In the genomic region with DNA sequence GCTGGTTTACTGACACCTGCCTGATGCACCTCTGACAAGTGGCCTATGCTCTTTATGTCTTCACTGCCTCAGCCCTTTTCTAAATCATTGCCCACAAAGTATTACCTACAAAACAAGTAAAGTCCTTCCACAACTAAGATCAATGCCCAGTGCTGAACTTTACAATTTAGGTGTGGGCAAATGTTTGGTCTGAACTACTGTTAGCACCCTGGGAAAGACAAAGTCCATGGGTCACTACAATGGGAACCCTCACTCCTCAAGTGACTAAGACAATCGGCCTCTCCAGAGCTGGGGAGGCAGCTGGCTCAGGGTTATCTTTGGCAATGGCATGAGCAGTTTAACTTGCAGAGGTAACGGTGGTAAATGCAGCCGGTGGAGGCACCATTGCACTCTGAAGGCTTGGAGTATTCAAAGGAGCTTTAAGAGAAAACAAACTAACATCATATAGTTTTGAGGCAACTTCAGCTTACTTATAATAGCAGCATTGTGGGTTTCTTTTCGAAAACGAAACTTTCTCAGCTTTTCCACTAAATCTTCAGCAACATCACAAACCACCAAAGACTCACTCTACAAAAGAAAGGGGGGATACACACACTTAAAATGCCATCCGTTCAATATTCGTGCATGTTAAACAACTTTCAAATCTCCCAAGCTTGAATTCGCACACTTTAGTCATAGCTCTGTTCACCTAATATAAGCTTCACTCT, we compare ENCODE assay signal across 32 mouse cellular contexts. TPM values are rescaled to one million over a fixed set of nuclear protein-coding genes. Genes with fewer than 3 reads are reported as not detected.
A peak's percentile ranks its signal among the peaks of the same experiment; 100 is the strongest.
DNase-seq lines count a peak whose midpoint lies in the region; ATAC-seq and TF ChIP-seq lines count a peak whose summit lies in the region.
"Had no signal": no experiment of that assay in that cellular context is flagged by ENCODE, and none has a peak within 500 bp of the region (broad histone marks: within the 10 kb centered on the region; RNA-seq: fewer than 3 reads in every experiment).

No protein-coding gene starts in this region.

- no peak for TF ChIP-seq POLR2A in kidney, adult 2 months (IDR thresholded peaks at IDR 0.05; ENCODE audit: low read depth, low read length)
- no peak for TF ChIP-seq POLR2A in CH12.LX (IDR thresholded peaks at IDR 0.05; ENCODE audit: low read depth, low read length)

- H3K4me1 ChIP-seq in kidney, adult 2 months (ENCODE audit: control insufficient read depth, insufficient read depth, low read length), result peaks cover 9% of the 10 kb centered on the region
- H3K4me1 ChIP-seq in CH12.LX (ENCODE audit: control insufficient read depth in 1 of 2, insufficient read depth in 2 of 2), result peaks cover 10 to 40% of the 10 kb centered on the region in 2 experiments
- H3K4me1 ChIP-seq in liver, embryonic 13.5 days (replicated peaks), result peaks cover 55% of the 10 kb centered on the region
- peaks cover 16% of the 10 kb centered on the region for H3K4me1 ChIP-seq in liver, postnatal 0 days (ENCODE audit: insufficient read depth)

- no peak overlapping the region for H3K4me3 ChIP-seq in kidney, adult 2 months (ENCODE audit: insufficient read depth, low read depth, low read length)
- no peak overlapping the region for H3K4me3 ChIP-seq in CH12.LX (replicated peaks in 1 of 3; ENCODE audit: low read depth in 2 of 3, low read length in 2 of 3, poor library complexity in 1 of 3)
- H3K4me3 ChIP-seq in liver, embryonic 13.5 days (replicated peaks), result no peak overlapping the region
- H3K4me3 ChIP-seq in liver, postnatal 0 days (ENCODE audit: low read depth, low read length), result no peak overlapping the region
- H3K4me3 ChIP-seq: embryonic facial prominence, embryonic 10.5 days; embryonic facial prominence, embryonic 13.5 days; erythroblast, embryonic 14.5 days; forebrain, embryonic 12.5 days; heart, embryonic 15.5 days; hindbrain, embryonic 10.5 days; hindbrain, embryonic 13.5 days had no signal

- H3K36me3 ChIP-seq in kidney, adult 2 months (ENCODE audit: control insufficient read depth, insufficient read depth, low read length), result peaks cover 4% of the 10 kb centered on the region
- peaks cover 34 to 52% of the 10 kb centered on the region in 2 experiments for H3K36me3 ChIP-seq in CH12.LX (replicated peaks in 1 of 2; ENCODE audit: control insufficient read depth in 1 of 2, insufficient read depth in 1 of 2, low read length in 1 of 2)
- peaks cover 42% of the 10 kb centered on the region for H3K36me3 ChIP-seq in liver, embryonic 13.5 days
- H3K36me3 ChIP-seq in liver, postnatal 0 days (replicated peaks; ENCODE audit: insufficient read depth, low read length), result peaks cover 36% of the 10 kb centered on the region

- no peak overlapping the region for H3K9ac ChIP-seq in CH12.LX (ENCODE audit: insufficient read depth, low read depth)
- H3K9ac ChIP-seq in liver, embryonic 13.5 days, result 0 out of 2 replicates have a peak overlapping the region, but pooled peaks have one; percentile 31
- H3K9ac ChIP-seq in liver, postnatal 0 days (replicated peaks), result no peak overlapping the region
- H3K9ac ChIP-seq: embryonic facial prominence, embryonic 13.5 days; forebrain, embryonic 12.5 days; heart, embryonic 15.5 days; hindbrain, embryonic 13.5 days had no signal

- DNase-seq in kidney, adult 2 months, result peak; percentile 27
- no peak for DNase-seq in kidney, postnatal 10 days
- DNase-seq in CH12.LX (ENCODE audit: extremely low read depth), result no peak
- DNase-seq in liver, embryonic 13.5 days, result no peak
- DNase-seq in liver, postnatal 0 days, result no peak
- DNase-seq in left cerebral cortex, adult 8-10 months (ENCODE audit: low spot score in 2 of 2), result no peak
- no peak for DNase-seq in layer of hippocampus, postnatal 10 days (ENCODE audit: low spot score in 2 of 2)
- DNase-seq: adrenal gland, adult 8-10 months; adrenal gland, postnatal 25 days; B cell, adult 2 months; cerebellum, adult 11 months; cerebellum, adult 2 months; cerebellum, adult 9-11 months; cerebellum, postnatal 25 days; embryo, embryonic 11 days; gastrocnemius, postnatal 10 days; gastrocnemius, postnatal 36 days; heart, postnatal 10 days; heart, postnatal 36 days had no signal

- H3K4me2 ChIP-seq in CH12.LX (ENCODE audit: insufficient read depth, low read depth, poor library complexity, severe bottlenecking), result peak overlapping the region; percentile 49
- H3K4me2 ChIP-seq in liver, embryonic 13.5 days, result no peak overlapping the region
- H3K4me2 ChIP-seq in liver, postnatal 0 days (ENCODE audit: low read depth, low read length), result no peak overlapping the region
- H3K4me2 ChIP-seq: embryonic facial prominence, embryonic 13.5 days; forebrain, embryonic 12.5 days; heart, embryonic 11.5 days; heart, embryonic 15.5 days; hindbrain, embryonic 13.5 days had no signal

- no peaks in the 10 kb centered on the region for H3K27me3 ChIP-seq in kidney, adult 2 months (replicated peaks; ENCODE audit: control insufficient read depth, insufficient read depth, low read length)
- H3K27me3 ChIP-seq in CH12.LX (replicated peaks), result no peaks in the 10 kb centered on the region
- no peaks in the 10 kb centered on the region for H3K27me3 ChIP-seq in liver, embryonic 13.5 days
- no peaks in the 10 kb centered on the region for H3K27me3 ChIP-seq in liver, postnatal 0 days (ENCODE audit: insufficient read depth, low read length)
- H3K27me3 ChIP-seq: embryonic facial prominence, embryonic 13.5 days; forebrain, embryonic 12.5 days; heart, embryonic 15.5 days; hindbrain, embryonic 13.5 days had no signal

- peaks cover 34% of the 10 kb centered on the region for H3K79me2 ChIP-seq in CH12.LX (replicated peaks; ENCODE audit: control insufficient read depth, extremely low read depth, insufficient read depth, poor library complexity, severe bottlenecking)

- in situ Hi-C loops in CH12.LX (cut with MboI; ENCODE audit: low pct_ligation_motif_present, low pct_unique_long_range_greater_than_20kb, low sequenced_read_pairs), result no loop called here

- WGBS in kidney, adult 2 months, result 79% methylated on average over 8 of the region's 8 CpGs
- 78% methylated on average over 8 of the region's 8 CpGs for WGBS in liver, embryonic 13.5 days (ENCODE audit: insufficient replicate concordance)
- 78% methylated on average over 8 of the region's 8 CpGs for WGBS in liver, postnatal 0 days (ENCODE audit: insufficient replicate concordance)

- peak; percentile 59 for TF ChIP-seq EP300 in CH12.LX (IDR thresholded peaks at IDR 0.05; ENCODE audit: low read length)
- no peak for TF ChIP-seq EP300 in liver, postnatal 0 days (IDR thresholded peaks at IDR 0.05; ENCODE audit: low read depth)

- dilution Hi-C loops in CH12.LX (cut with MboI; ENCODE audit: extremely low pct_ligation_motif_present, extremely low pct_unique_long_range_greater_than_20kb, low sequenced_read_pairs), result no loop called here

- no peak for ATAC-seq in liver, embryonic 13.5 days (ENCODE audit: low read depth)
- ATAC-seq in liver, postnatal 0 days, result peak; percentile 30; the same call in 1 of the 2 replicates
- ATAC-seq: activated CD4-positive, CD25-positive, alpha-beta regulatory T cell, adult 4 months; forebrain, embryonic 16.5 days; hindbrain, embryonic 16.5 days; inflammation-experienced regulatory T-cells, adult 6 months had no signal

- no peaks in the 10 kb centered on the region for H3K9me3 ChIP-seq in CH12.LX (replicated peaks; ENCODE audit: low read length)
- no peaks in the 10 kb centered on the region for H3K9me3 ChIP-seq in liver, embryonic 13.5 days (replicated peaks)
- H3K9me3 ChIP-seq in liver, postnatal 0 days (ENCODE audit: low read length), result no peaks in the 10 kb centered on the region
- H3K9me3 ChIP-seq: embryonic facial prominence, embryonic 10.5 days; embryonic facial prominence, embryonic 13.5 days; forebrain, embryonic 12.5 days; heart, embryonic 15.5 days; hindbrain, embryonic 10.5 days; hindbrain, embryonic 13.5 days had no signal

- no peak for TF ChIP-seq RAD21 in CH12.LX (IDR thresholded peaks at IDR 0.05; ENCODE audit: low read depth, low read length)

- TF ChIP-seq CTCF in kidney, adult 2 months (conservative IDR thresholded peaks at IDR 0.05; ENCODE audit: insufficient read depth, insufficient read length, low read depth, low read length), result no peak
- no peak for TF ChIP-seq CTCF in CH12.LX (conservative IDR thresholded peaks at IDR 0.05 in 1 of 2, IDR thresholded peaks at IDR 0.05 in 1 of 2; ENCODE audit: low read depth in 2 of 2, low read length in 2 of 2)
- no peak for TF ChIP-seq CTCF in liver, postnatal 0 days (IDR thresholded peaks at IDR 0.05; ENCODE audit: low read depth)

- H3K27ac ChIP-seq in kidney, adult 2 months (ENCODE audit: insufficient read depth, low read depth, low read length), result no peak overlapping the region
- no peak overlapping the region for H3K27ac ChIP-seq in CH12.LX (ENCODE audit: insufficient read depth, low read depth)
- peak overlapping the region; percentile 9; the same call in 1 of the 2 replicates for H3K27ac ChIP-seq in liver, embryonic 13.5 days
- no peak overlapping the region for H3K27ac ChIP-seq in liver, postnatal 0 days (ENCODE audit: low read depth)
- H3K27ac ChIP-seq: embryonic facial prominence, embryonic 10.5 days; embryonic facial prominence, embryonic 13.5 days; forebrain, embryonic 12.5 days; heart, embryonic 15.5 days; hindbrain, embryonic 10.5 days; hindbrain, embryonic 13.5 days had no signal

RNA-seq across cellular contexts. Expression of a gene that starts 5.0 kb away (rescaled TPM):
- polyA plus RNA-seq in kidney, adult 2 months (2012; rRNA removed), result 14.4 and 20.7 TPM in 2 replicates
- total RNA-seq in CH12.LX (2012; rRNA removed) (27.2 and 33.8 TPM in 2 replicates), CH12.LX (2014; rRNA removed) (97.6 and 110 TPM in 2 replicates)
- 60.4 and 70.1 TPM in 2 replicates for polyA plus RNA-seq in CH12.LX (2012; ENCODE audit: insufficient read length, low read depth)
- 34.0 and 53.5 TPM in 2 replicates for polyA plus RNA-seq in liver, embryonic 13.5 days (2015; fragmentation: Nextera tagmentation; extraction: Ambion mirVana)
- polyA plus RNA-seq in liver, postnatal 0 days (2015; fragmentation: Nextera tagmentation; extraction: Ambion mirVana), result 30.0 and 30.3 TPM in 2 replicates
- 100 to 1,000 TPM; 125 to 141 (median 132) TPM for total RNA-seq in left cerebral cortex, adult 8-10 months (2022)
- total RNA-seq in layer of hippocampus, postnatal 10 days (2021), result 100 to 1,000 TPM; 161 to 175 TPM

RNA-seq across cellular contexts. Expression of a gene that starts 14.9 kb away (rescaled TPM):
- polyA plus RNA-seq in kidney, adult 2 months (2012; rRNA removed), result 33.0 and 35.9 TPM in 2 replicates
- total RNA-seq in CH12.LX (2012; rRNA removed) (9.6 and 10.7 TPM in 2 replicates), CH12.LX (2014; rRNA removed) (17.1 and 19.1 TPM in 2 replicates)
- 9.4 and 13.1 TPM in 2 replicates for polyA plus RNA-seq in CH12.LX (2012; ENCODE audit: insufficient read length, low read depth)
- 19.0 and 19.2 TPM in 2 replicates for polyA plus RNA-seq in liver, embryonic 13.5 days (2015; fragmentation: Nextera tagmentation; extraction: Ambion mirVana)
- polyA plus RNA-seq in liver, postnatal 0 days (2015; fragmentation: Nextera tagmentation; extraction: Ambion mirVana), result 34.8 and 35.2 TPM in 2 replicates
- 10 to 100 TPM; 31.6 to 38.2 (median 31.9) TPM for total RNA-seq in left cerebral cortex, adult 8-10 months (2022)
- 10 to 100 TPM; 11.0 to 12.5 TPM for total RNA-seq in layer of hippocampus, postnatal 10 days (2021)

RNA-seq across cellular contexts. Expression of a gene that starts 28.9 kb away (rescaled TPM):
- polyA plus RNA-seq in kidney, adult 2 months (2012; rRNA removed), result 66.1 and 71.4 TPM in 2 replicates
- total RNA-seq in CH12.LX (2012; rRNA removed) (68.9 and 69.2 TPM in 2 replicates), CH12.LX (2014; rRNA removed) (190 and 191 TPM in 2 replicates)
- 125 and 185 TPM in 2 replicates for polyA plus RNA-seq in CH12.LX (2012; ENCODE audit: insufficient read length, low read depth)
- polyA plus RNA-seq in liver, embryonic 13.5 days (2015; fragmentation: Nextera tagmentation; extraction: Ambion mirVana), result 101 and 112 TPM in 2 replicates
- polyA plus RNA-seq in liver, postnatal 0 days (2015; fragmentation: Nextera tagmentation; extraction: Ambion mirVana), result 86.8 and 90.7 TPM in 2 replicates
- total RNA-seq in left cerebral cortex, adult 8-10 months (2022), result 10 to 100 TPM; 78.6 to 90.2 (median 83.1) TPM
- 10 to 100 TPM; 65.6 to 70.3 TPM for total RNA-seq in layer of hippocampus, postnatal 10 days (2021)

RNA-seq across cellular contexts. Expression of a gene that starts 56.7 kb away (rescaled TPM):
- 0.31 and 0.57 TPM in 2 replicates for polyA plus RNA-seq in kidney, adult 2 months (2012; rRNA removed)
- total RNA-seq in CH12.LX (2012; rRNA removed), result 16.0 and 19.6 TPM in 2 replicates
- total RNA-seq in CH12.LX (2014; rRNA removed), result 22.8 and 24.3 TPM in 2 replicates
- polyA plus RNA-seq in CH12.LX (2012; ENCODE audit: insufficient read length, low read depth), result 27.8 and 35.5 TPM in 2 replicates
- polyA plus RNA-seq in liver, embryonic 13.5 days (2015; fragmentation: Nextera tagmentation; extraction: Ambion mirVana), result 114 and 117 TPM in 2 replicates
- polyA plus RNA-seq in liver, postnatal 0 days (2015; fragmentation: Nextera tagmentation; extraction: Ambion mirVana), result 70.1 and 72.9 TPM in 2 replicates
- 1 to 10 TPM in 2 of 4 experiments, under 1 TPM in 2; 0.74 to 3.1 (median 1.2) TPM for total RNA-seq in left cerebral cortex, adult 8-10 months (2022)
- 1 to 10 TPM; 1.4 to 3.0 TPM for total RNA-seq in layer of hippocampus, postnatal 10 days (2021)
- total RNA-seq: gastrocnemius, adult 18-20 months had no signal
